Mouse (Mus musculus): ENCODE results near the gene Tmem151a. TPM values are rescaled to one million over a fixed set of nuclear protein-coding genes. Genes with fewer than 3 reads are reported as not detected.

The Tmem151a gene
- total RNA-seq, 2 experiments from 2014 or later: 154 to 156 TPM

- DNase-seq (ENCODE audit: extremely low spot score in 1 of 2, low spot score in 2 of 2): no peak
- H3K27ac ChIP-seq: no peak overlapping the region; the same call in 1 of the 2 replicates
- intact Hi-C loops (cut with DNase I): no loop called here
- TF ChIP-seq CTCF (IDR thresholded peaks at IDR 0.05): no peak
- no peak overlapping the region for H3K4me3 ChIP-seq
These were observed 23.4 kb upstream of the Tmem151a start for GRCm38 (mm10) chr19:5108702-5109101.

GRCm38 (mm10) chr19:5108271-5108575 lies 22.9 kb upstream of the Tmem151a start:
- peak; percentile 55 for TF ChIP-seq CTCF (IDR thresholded peaks at IDR 0.05)
- peak overlapping the region; percentile 38; the same call in 1 of the 2 replicates for H3K27ac ChIP-seq
- intact Hi-C loops (cut with DNase I): no loop called here
- H3K4me3 ChIP-seq: no peak overlapping the region
- no peak for DNase-seq (ENCODE audit: extremely low spot score in 1 of 2, low spot score in 2 of 2)

GRCm38 (mm10) chr19:5107556-5108270 lies 22.4 kb upstream of the Tmem151a start:
- intact Hi-C loops (cut with DNase I): loop anchor here (1.0 kb wide), 1 partner anchor 10 kb away; no protein-coding TSS in a partner anchor
- Histone ChIP-seq H3K4me3 (no peak overlapping the region), H3K27ac (peak overlapping the region; percentile 48; the same call in 1 of the 2 replicates)
- no peak for DNase-seq (ENCODE audit: extremely low spot score in 1 of 2, low spot score in 2 of 2)
- no peak for TF ChIP-seq CTCF (IDR thresholded peaks at IDR 0.05)

GRCm38 (mm10) chr19:5106731-5107191 lies 21.4 kb upstream of the Tmem151a start, which contains the start of gene Rab1b:
Rab1b (minus strand) TSS chr19:5107072.
- no peak for TF ChIP-seq CTCF (IDR thresholded peaks at IDR 0.05)
- Histone ChIP-seq H3K27ac (peak within 1 kb of the TSS; percentile 100), H3K4me3 (peak within 1 kb of the TSS; percentile 93)
- intact Hi-C loops (cut with DNase I): loop anchor here (1.0 kb wide), 1 partner anchor 11 kb away; no protein-coding TSS in a partner anchor
- DNase-seq (ENCODE audit: extremely low spot score in 1 of 2, low spot score in 2 of 2): peak; percentile 98

- intact Hi-C loops (cut with DNase I): no loop called here
- DNase-seq (ENCODE audit: extremely low spot score in 1 of 2, low spot score in 2 of 2): no peak
- no peak for TF ChIP-seq CTCF (IDR thresholded peaks at IDR 0.05)
- H3K27ac ChIP-seq: peak overlapping the region; percentile 100
- H3K4me3 ChIP-seq: peak overlapping the region; percentile 93
These were observed 20.7 kb upstream of the Tmem151a start for GRCm38 (mm10) chr19:5106074-5106473.

GRCm38 (mm10) chr19:5098363-5099143 lies 13.2 kb upstream of the Tmem151a start, which contains the start of gene Cnih2:
Cnih2 (minus strand) TSS chr19:5098521.
- H3K27ac ChIP-seq: peak within 1 kb of the TSS; percentile 95
- no peak for TF ChIP-seq CTCF (IDR thresholded peaks at IDR 0.05)
- intact Hi-C loops (cut with DNase I): no loop called here
- H3K4me3 ChIP-seq: peak within 1 kb of the TSS; percentile 76
- DNase-seq (ENCODE audit: extremely low spot score in 1 of 2, low spot score in 2 of 2): peak; percentile 79 to 81

- DNase-seq (ENCODE audit: extremely low spot score in 1 of 2, low spot score in 2 of 2): no peak
- intact Hi-C loops (cut with DNase I): no loop called here
- Histone ChIP-seq H3K4me3 (peak overlapping the region; percentile 76), H3K27ac (peak overlapping the region; percentile 95)
- TF ChIP-seq CTCF (IDR thresholded peaks at IDR 0.05): no peak
These were observed 12.4 kb upstream of the Tmem151a start for GRCm38 (mm10) chr19:5097521-5098362.

- peak overlapping the region; percentile 76 for H3K4me3 ChIP-seq
- intact Hi-C loops (cut with DNase I): no loop called here
- no peak for TF ChIP-seq CTCF (IDR thresholded peaks at IDR 0.05)
- DNase-seq (ENCODE audit: extremely low spot score in 1 of 2, low spot score in 2 of 2): peak in 1 of 2 experiments; percentile 13
- H3K27ac ChIP-seq: peak overlapping the region; percentile 95
These were observed 10.7 kb upstream of the Tmem151a start for GRCm38 (mm10) chr19:5095887-5096474.

GRCm38 (mm10) chr19:5094746-5095417 lies 9.6 kb upstream of the Tmem151a start:
- intact Hi-C loops (cut with DNase I): loop anchor here (1.0 kb wide), 1 partner anchor 56 kb away; no protein-coding TSS in a partner anchor
- TF ChIP-seq CTCF (IDR thresholded peaks at IDR 0.05): no peak
- peak in 1 of 2 experiments; percentile 28 for DNase-seq (ENCODE audit: extremely low spot score in 1 of 2, low spot score in 2 of 2)

GRCm38 (mm10) chr19:5094243-5094632 lies 8.9 kb upstream of the Tmem151a start:
- peak; percentile 95 for TF ChIP-seq CTCF (IDR thresholded peaks at IDR 0.05)
- peak overlapping the region; percentile 76 for H3K4me3 ChIP-seq
- intact Hi-C loops (cut with DNase I): loop anchor here (1.0 kb wide), 1 partner anchor 57 kb away; no protein-coding TSS in a partner anchor
- peak; percentile 97 to 98 for DNase-seq (ENCODE audit: extremely low spot score in 1 of 2, low spot score in 2 of 2)
- H3K27ac ChIP-seq: peak overlapping the region; percentile 95

More at GRCm38 (mm10) chr19:5094746-5095417, 9.6 kb upstream of the Tmem151a start:
- H3K4me3 ChIP-seq: peak overlapping the region; percentile 76
- peak overlapping the region; percentile 95 for H3K27ac ChIP-seq

All from left cerebral cortex, adult 2 months (tissue).